Mouse (Mus musculus): ENCODE data around the gene P4ha1.
"Not testable (repeated sequence)": the region's sequence is repeated elsewhere in the genome, so short reads cannot be mapped to it uniquely, and the experiment has no call there.

P4ha1 gene

DNA sequence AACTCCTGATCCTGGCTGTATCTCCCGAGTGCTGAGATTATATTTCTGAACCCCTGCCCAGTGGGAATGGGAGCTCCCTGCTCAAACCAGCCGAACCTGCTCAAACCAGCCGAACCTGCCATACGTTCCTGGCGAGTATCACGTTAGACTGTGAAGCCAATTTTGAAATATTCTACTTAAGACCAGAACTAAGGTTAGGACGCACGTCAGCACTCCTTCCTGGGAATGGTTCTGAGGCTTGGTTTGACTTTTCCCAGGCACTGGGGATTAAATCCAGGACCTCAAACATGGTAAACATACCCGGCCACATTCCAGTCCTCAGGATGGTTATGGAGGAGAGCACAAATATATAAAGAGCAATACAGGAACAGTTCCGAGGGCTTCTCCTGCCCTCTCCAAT, 54.8 kb downstream of the P4ha1 start:
- DNase-seq (ENCODE audit: low read depth, low spot score) = no peak
- H3K27me3 ChIP-seq (ENCODE audit: control insufficient read depth, insufficient read depth, low read length, poor library complexity, severe bottlenecking) = no peaks in the 10 kb centered on the region
- no peaks in the 10 kb centered on the region for H3K36me3 ChIP-seq (ENCODE audit: control insufficient read depth, insufficient read depth, low read length, poor library complexity, severe bottlenecking)

DNA sequence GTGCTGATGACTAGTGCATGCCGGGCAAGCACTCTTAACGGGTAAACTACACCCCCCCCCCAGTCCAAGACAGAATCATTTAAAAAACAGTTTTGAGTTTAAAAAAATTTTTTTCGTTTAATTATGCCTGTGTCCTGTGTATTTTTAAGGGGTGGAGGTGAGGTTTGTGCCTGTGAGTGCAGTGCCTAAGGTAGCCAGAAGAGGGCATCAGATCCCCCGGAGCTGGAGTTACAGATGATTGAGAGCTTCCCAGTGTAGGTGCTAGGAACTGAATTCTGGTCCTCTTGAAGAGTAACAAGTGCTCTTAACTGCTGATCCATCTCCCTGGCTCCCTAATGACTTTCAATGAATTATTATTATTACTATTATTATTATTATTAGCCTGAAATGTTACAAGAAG, 55.6 kb downstream of the P4ha1 start:
- H3K27me3 ChIP-seq (ENCODE audit: control insufficient read depth, insufficient read depth, low read length, poor library complexity, severe bottlenecking) = no peaks in the 10 kb centered on the region
- no peaks in the 10 kb centered on the region for H3K36me3 ChIP-seq (ENCODE audit: control insufficient read depth, insufficient read depth, low read length, poor library complexity, severe bottlenecking)
- DNase-seq (ENCODE audit: low read depth, low spot score) = peak; percentile 29

DNA sequence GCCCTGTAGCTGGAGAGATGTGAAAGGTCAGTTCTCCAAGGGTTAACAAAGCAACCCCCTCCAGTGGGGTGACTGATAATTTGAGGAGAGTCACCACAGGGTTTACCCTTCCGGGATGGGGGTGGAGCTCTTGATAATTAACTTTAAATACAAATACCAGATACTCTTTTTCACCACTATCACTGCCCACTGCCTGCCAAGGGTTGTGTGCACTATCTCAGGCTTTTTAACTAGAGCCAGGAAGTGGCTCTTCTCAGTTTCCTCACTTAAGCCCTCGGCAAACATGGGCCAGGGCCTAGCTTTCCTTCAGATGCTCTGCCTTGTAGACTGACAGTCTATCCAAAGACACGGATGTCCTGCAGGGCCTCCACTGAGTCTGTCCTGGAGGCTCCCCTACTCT, 56.8 kb downstream of the P4ha1 start:
- no peak for DNase-seq (ENCODE audit: low read depth, low spot score)
- no peaks in the 10 kb centered on the region for H3K27me3 ChIP-seq (ENCODE audit: control insufficient read depth, insufficient read depth, low read length, poor library complexity, severe bottlenecking)
- no peaks in the 10 kb centered on the region for H3K36me3 ChIP-seq (ENCODE audit: control insufficient read depth, insufficient read depth, low read length, poor library complexity, severe bottlenecking)

DNA sequence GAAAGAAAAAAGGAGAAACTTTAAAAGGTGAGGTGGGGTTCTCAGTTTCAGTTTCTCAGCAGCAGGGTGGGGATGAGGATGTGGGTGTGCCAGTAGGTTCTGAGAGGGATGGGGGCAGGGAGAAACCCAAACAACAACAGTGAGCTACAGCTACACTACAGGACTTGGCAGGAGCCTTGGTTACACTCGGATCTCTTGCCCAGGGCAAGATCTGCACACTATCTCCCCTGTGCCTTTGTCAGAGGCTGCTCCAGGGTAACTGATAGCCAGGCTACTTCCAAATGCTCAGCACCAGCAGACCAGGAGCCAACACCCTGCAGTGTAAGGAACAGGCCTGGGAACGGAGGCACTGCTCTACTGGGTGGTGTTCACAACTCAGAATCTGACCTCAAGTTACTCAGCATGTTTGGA, 57.3 kb downstream of the P4ha1 start:
- no peaks in the 10 kb centered on the region for H3K27me3 ChIP-seq (ENCODE audit: control insufficient read depth, insufficient read depth, low read length, poor library complexity, severe bottlenecking)
- DNase-seq (ENCODE audit: low read depth, low spot score) = no peak
- H3K36me3 ChIP-seq (ENCODE audit: control insufficient read depth, insufficient read depth, low read length, poor library complexity, severe bottlenecking) = no peaks in the 10 kb centered on the region

DNA sequence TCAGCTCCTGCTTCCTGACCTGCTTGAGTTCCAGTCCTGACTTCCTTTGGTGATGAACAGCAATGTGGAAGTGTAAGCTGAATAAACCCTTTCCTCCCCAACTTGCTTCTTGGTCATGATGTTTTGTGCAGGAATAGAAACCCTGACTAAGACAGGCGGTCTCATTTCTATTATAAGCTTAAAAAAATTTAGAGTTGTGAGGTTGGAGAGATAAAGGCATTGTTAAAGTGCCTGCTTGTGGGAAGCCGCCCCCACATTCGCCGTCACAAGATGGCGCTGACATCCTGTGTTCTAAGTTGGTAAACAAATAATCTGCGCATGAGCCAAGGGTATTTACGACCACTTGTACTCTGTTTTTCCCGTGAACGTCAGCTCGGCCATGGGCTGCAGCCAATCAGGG, 58.5 kb downstream of the P4ha1 start:
- H3K27me3 ChIP-seq (ENCODE audit: control insufficient read depth, insufficient read depth, low read length, poor library complexity, severe bottlenecking); H3K36me3 ChIP-seq (ENCODE audit: control insufficient read depth, insufficient read depth, low read length, poor library complexity, severe bottlenecking): not testable (repeated sequence)
- DNase-seq (ENCODE audit: low read depth, low spot score) = peak; percentile 11

DNA sequence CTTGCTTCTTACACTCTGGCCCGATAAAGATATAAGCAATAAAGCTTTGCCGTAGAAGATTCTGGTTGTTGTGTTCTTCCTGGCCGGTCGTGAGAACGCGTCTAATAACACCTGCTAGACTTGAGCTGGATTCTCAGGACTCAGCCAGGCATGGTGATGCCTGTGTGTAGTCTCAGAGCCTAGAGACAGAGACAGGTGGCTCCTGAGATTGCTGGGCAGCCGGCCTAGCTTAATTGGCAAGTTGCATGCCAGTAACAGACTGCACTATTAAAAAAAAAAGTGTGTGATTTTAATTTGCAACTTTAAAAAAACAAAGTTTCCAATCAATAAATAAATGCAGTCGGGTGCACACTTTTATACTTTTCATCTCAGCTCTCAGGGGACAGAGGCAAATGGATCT, 63.9 kb downstream of the P4ha1 start:
- Histone ChIP-seq H3K27me3 (ENCODE audit: control insufficient read depth, insufficient read depth, low read length, poor library complexity, severe bottlenecking) (no peaks in the 10 kb centered on the region), H3K36me3 (ENCODE audit: control insufficient read depth, insufficient read depth, low read length, poor library complexity, severe bottlenecking) (no peaks in the 10 kb centered on the region)
- DNase-seq (ENCODE audit: low read depth, low spot score) = no peak

DNA sequence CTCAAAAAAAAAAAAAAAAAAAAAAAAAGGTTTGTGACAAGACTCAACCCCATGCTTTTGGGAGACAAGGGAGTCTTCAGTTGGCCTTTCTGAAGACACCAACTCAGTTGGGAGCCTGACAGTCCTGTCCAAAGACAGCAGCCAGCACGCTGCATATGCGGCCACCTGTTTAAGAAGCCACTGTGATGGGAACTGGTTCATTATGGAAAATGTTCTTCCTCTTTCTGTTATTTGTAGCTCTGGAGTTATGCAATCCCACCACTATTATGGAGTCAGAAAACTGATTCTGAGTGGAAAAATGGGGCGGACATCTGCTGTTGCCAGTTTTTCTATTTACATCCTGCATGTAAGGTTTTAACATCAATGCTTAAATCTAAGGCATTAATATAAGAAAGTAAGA, 66.6 kb downstream of the P4ha1 start:
- DNase-seq (ENCODE audit: low read depth, low spot score) = no peak
- H3K36me3 ChIP-seq (ENCODE audit: control insufficient read depth, insufficient read depth, low read length, poor library complexity, severe bottlenecking) = no peaks in the 10 kb centered on the region
- H3K27me3 ChIP-seq (ENCODE audit: control insufficient read depth, insufficient read depth, low read length, poor library complexity, severe bottlenecking) = no peaks in the 10 kb centered on the region

DNA sequence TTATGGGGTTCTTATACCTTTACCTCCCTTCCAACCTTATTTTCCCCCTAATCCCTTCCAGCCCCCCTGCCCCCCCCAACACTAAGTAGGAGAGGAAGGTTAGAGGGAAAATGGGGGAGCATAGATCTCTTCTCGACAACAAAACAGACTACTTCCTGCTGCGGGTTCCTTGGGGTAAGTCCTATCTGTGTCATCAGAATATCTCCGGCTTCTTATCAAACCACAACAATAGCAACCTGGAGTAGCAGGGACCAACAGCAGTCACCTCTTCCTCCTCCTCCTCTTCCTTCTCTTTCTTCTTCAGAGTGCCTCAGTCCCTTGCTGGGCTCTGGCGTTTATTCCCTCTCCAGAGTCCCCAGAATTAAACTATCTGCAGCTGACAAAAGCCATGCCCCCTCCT, 68.8 kb downstream of the P4ha1 start:
- H3K36me3 ChIP-seq (ENCODE audit: control insufficient read depth, insufficient read depth, low read length, poor library complexity, severe bottlenecking) = no peaks in the 10 kb centered on the region
- H3K27me3 ChIP-seq (ENCODE audit: control insufficient read depth, insufficient read depth, low read length, poor library complexity, severe bottlenecking) = no peaks in the 10 kb centered on the region
- DNase-seq (ENCODE audit: low read depth, low spot score) = no peak

DNA sequence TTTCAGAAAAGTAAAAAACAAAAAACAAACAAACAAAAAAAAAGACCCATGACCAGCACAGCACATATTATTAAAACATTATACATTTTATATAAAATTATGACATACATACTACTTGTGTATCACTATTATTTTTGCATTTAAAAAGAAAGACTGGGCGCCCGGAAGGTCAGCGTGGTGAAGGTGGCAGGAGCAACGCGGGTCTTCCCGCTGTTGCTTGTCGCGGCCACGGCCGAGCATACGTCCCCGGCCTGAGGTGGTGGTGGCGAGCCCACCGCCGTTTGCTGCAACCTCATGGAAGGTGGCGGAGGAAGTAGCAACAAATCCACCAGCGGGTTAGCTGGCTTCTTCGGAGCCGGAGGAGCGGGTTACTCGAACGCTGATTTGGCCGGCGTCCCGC, 72.4 kb downstream of the P4ha1 start, which contains the start of gene Gm10273:
Gene Gm10273 (plus strand): TSS at position 172 of the 400 bp plus-strand sequence.
- DNase-seq (ENCODE audit: low read depth, low spot score); H3K36me3 ChIP-seq (ENCODE audit: control insufficient read depth, insufficient read depth, low read length, poor library complexity, severe bottlenecking); H3K27me3 ChIP-seq (ENCODE audit: control insufficient read depth, insufficient read depth, low read length, poor library complexity, severe bottlenecking): not testable (repeated sequence)

DNA sequence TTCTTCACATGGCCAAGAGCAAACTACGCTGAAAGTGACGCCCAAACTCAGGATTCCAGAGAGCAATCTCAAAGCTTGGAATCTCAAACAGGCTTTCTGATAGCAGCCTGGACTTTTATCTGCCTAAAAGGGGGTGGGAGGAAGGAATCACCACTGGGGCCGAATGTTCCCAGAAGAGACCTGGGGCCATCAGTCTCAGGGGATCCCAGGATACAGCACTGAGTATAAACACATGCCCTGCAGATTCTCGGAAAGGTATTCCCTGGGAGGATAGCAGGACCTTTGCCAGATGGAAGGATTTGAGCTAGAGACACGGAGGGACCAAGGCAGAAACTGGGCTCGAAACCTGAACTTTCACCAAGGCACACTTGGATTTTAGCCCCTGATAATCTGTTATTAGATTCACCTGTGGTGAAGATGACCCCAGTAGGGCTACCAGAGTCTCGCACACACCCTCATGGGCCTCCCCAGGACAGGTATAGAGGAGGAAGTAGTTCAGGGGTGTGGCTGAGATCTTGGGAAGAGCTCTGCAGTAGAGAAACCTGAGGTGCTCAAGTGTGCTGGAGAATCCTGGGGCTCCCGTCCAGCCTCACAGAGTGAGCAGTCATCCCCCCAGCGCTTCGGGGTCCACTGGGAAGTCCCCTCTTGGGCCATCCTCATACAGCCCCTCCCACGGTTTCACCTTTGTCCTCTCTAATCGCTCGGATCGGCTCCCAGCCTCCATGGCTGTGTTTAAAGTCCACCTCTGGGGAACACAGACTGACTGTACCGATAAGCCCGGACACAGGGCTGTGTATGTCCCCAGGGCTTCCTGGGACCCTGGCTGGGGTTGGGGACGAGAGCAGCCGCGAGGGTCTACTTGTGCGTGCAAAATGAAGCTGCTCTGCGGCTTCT, 80.0 kb downstream of the P4ha1 start, which contains the start of gene Pla2g12b:
Gene Pla2g12b (plus strand): TSS at position 762 of the 894 bp plus-strand sequence.
- Histone ChIP-seq H3K36me3 (ENCODE audit: control insufficient read depth, insufficient read depth, low read length, poor library complexity, severe bottlenecking) (no peaks in the 10 kb centered on the region), H3K27me3 (ENCODE audit: control insufficient read depth, insufficient read depth, low read length, poor library complexity, severe bottlenecking) (peaks cover 4% of the 10 kb centered on the region; the same call in 1 of the 2 replicates)
- no peak for DNase-seq (ENCODE audit: low read depth, low spot score)

DNA sequence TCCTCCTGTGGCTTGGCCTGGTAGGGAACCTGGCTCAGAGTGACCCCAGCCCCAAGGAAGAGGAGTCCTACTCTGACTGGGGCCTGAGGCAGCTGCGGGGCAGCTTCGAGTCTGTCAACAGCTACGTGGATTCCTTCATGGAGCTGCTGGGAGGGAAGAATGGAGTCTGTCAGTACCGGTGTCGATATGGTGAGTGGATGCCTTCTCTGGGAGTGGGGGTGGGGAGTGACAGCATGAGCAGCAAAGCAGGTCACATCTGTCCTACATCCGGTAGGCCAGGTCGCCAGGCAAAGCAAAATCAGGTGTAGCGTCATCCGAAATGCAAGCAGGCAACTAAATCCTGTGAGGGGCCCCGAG, 80.7 kb downstream of the P4ha1 start:
- Histone ChIP-seq H3K36me3 (ENCODE audit: control insufficient read depth, insufficient read depth, low read length, poor library complexity, severe bottlenecking) (no peaks in the 10 kb centered on the region), H3K27me3 (ENCODE audit: control insufficient read depth, insufficient read depth, low read length, poor library complexity, severe bottlenecking) (peaks cover 4% of the 10 kb centered on the region; the same call in 1 of the 2 replicates)
- DNase-seq (ENCODE audit: low read depth, low spot score) = no peak

DNA sequence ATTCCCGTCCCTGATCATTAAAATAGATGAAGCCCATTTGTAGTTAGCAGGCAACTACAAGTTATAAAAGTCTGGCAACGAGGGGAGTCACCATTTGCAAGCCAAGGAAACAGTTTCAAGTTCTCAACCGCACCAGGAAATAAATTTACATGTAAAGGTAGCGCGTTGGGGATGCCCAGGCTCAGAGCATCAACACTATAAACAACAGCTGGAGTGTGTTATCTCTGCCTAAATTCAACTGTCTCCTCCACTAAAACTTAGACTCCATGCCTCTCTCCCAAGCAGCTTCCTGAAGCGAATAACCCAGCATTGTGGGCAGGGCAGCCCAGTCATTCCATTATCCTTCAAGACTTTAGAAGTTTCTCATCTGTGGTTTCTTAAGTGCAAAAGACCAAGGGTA, 85.4 kb downstream of the P4ha1 start:
- no peak for DNase-seq (ENCODE audit: low read depth, low spot score)
- no peaks in the 10 kb centered on the region for H3K36me3 ChIP-seq (ENCODE audit: control insufficient read depth, insufficient read depth, low read length, poor library complexity, severe bottlenecking)

DNA sequence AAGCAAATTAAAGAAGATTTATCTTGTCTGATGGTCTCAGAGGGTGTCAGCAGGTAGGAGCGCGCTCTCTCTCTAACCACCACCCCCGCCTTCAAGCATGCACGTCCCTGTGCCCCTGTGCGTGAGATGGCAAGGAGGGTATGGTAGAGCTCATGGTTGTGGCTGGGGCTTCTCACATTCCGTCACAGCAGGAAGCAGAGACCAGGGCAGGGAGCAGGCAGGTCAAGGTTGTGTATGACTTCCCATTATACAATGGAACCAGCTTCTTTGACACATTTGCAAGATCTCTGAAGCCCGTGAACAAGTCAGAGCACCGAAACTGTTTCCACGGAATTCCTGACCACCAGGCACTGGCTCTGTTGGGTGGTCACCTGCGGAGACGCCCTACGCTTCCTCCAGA, 87.2 kb downstream of the P4ha1 start:
- DNase-seq (ENCODE audit: low read depth, low spot score) = no peak
- no peaks in the 10 kb centered on the region for H3K36me3 ChIP-seq (ENCODE audit: control insufficient read depth, insufficient read depth, low read length, poor library complexity, severe bottlenecking)
- H3K27me3 ChIP-seq (ENCODE audit: control insufficient read depth, insufficient read depth, low read length, poor library complexity, severe bottlenecking) = peaks cover 2% of the 10 kb centered on the region; the same call in 1 of the 2 replicates

More for the DNA sequence above, 85.4 kb downstream of the P4ha1 start:
- H3K27me3 ChIP-seq (ENCODE audit: control insufficient read depth, insufficient read depth, low read length, poor library complexity, severe bottlenecking) = peaks cover 4% of the 10 kb centered on the region; the same call in 1 of the 2 replicates

DNA sequence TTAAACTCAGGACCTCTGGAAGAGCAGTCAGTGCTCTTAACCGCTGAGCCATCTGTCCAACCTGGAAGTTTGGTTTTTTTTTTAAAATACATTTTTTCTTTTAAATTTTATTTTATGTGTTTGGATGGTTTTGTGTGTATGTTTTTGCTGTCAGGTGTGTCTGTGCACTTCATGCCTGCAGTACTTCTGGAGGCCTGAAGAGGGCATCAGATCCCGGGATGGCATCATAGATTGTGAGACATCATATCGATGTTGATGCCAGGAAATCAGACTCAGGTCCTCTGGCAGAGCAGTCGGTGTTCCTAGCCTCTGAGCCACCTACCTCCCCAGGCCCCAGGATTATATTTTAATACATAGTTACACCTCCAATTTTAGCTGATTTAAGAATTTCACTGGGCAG, 90.6 kb downstream of the P4ha1 start:
- no peak for DNase-seq (ENCODE audit: low read depth, low spot score)
- Histone ChIP-seq H3K36me3 (ENCODE audit: control insufficient read depth, insufficient read depth, low read length, poor library complexity, severe bottlenecking) (no peaks in the 10 kb centered on the region), H3K27me3 (ENCODE audit: control insufficient read depth, insufficient read depth, low read length, poor library complexity, severe bottlenecking) (no peaks in the 10 kb centered on the region; the same call in 1 of the 2 replicates)

DNA sequence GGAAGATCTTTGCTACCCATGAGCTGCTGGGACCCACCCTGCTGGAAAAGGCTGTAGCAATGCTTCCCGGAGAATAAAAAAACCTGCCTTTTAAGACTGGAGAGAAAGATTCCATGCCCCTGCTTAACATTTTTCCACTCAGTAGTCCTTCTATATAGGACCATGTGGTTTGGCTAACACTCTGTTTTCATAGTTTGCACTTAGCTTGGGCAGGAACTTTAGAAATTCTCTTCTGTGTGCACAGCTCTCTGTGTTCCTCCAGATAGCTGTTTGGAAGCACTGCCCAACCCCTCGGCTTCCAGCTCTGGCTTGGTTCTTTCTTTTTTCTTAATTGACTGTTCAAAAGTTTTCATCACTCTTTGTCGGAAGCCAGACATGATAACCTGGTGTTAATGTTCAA, 93.5 kb downstream of the P4ha1 start:
- no peak for DNase-seq (ENCODE audit: low read depth, low spot score)

More for the DNA sequence above, 93.5 kb downstream of the P4ha1 start:
- H3K27me3 ChIP-seq (ENCODE audit: control insufficient read depth, insufficient read depth, low read length, poor library complexity, severe bottlenecking) = no peaks in the 10 kb centered on the region; the same call in 1 of the 2 replicates
- no peaks in the 10 kb centered on the region for H3K36me3 ChIP-seq (ENCODE audit: control insufficient read depth, insufficient read depth, low read length, poor library complexity, severe bottlenecking)
